Mouse (Mus musculus): ENCODE measurements around the gene Sh2b1. TPM values are rescaled to one million over a fixed set of nuclear protein-coding genes. Genes with fewer than 3 reads are reported as not detected.

Gene Sh2b1
- polyA plus RNA-seq, 1 experiment from 2014 or later: 42.2 TPM

DNA sequence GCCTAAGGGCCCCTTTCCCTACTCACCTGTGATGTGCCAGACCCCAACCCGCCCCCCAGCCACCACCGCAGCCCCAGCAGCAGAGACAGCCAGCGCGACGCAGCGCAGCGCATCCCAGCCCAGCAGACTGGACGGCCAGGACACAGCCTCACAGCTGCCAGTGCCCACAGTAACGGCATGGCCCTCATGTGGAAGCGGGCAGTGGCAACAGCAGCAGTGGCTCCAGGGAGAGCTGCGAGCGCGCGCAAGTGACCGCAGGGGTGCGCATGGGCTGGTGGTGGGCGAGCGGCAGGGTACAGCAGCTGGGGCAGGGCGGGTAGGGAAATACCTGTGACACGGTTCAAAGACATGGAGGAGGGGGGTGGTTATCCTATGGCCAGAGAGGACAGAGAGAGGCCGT is 29.0 kb downstream of the Sh2b1 start:
- Histone ChIP-seq H3K27ac (ENCODE audit: low read length) (no peak overlapping the region), H3K36me3 (ENCODE audit: control insufficient read depth, insufficient read depth, low read length) (peaks cover 30% of the 10 kb centered on the region), H3K4me2 (replicated peaks; ENCODE audit: low read depth, low read length) (no peak overlapping the region), H3K9me3 (ENCODE audit: control insufficient read depth, low read depth, low read length) (no peaks in the 10 kb centered on the region), H3K4me1 (ENCODE audit: control insufficient read depth, insufficient read depth, low read length) (no peaks in the 10 kb centered on the region), H3K27me3 (ENCODE audit: control insufficient read depth, insufficient read depth, low read length) (no peaks in the 10 kb centered on the region), H3K4me3 (ENCODE audit: low read depth, low read length) (no peak overlapping the region), H3K9ac (replicated peaks; ENCODE audit: low read depth, low read length) (no peak overlapping the region)
- no peak for ATAC-seq (ENCODE audit: insufficient number of reproducible peaks, insufficient read depth, low FRiP score, low read depth)
- 93% methylated on average over 21 of the region's 21 CpGs for WGBS

DNA sequence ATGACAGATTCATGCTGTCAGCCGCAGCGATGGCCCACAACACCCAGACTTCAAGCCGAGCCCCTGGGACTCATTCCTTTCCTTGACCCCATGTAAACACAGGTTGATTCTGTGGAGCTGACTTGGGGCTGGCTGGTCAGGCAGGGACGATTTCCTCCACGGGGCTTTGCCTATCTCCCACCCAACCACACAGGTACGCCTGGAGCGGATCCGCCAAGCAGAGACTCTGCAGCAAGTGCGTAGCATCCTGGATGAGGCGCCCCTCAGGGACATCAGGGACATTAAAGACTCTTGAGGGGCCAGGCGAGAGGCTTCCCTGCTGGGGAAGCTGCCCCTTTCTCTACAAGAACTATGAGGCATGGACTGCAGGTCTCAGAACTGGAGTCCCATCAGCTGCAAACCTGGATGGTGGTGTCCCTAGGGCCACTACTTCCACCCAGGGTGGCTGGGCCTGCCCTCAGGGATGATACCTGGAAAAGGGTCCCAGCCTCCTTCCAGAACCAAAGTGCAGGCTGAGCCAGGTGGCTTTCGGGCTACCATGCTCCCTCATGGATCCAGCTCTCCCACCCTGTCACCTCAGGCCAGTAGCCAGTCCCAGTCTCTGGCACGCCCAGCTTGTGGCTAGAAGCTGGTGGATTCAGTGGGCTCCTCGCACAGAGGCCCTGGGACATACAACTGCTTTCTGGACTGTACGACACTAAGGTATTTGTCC is 30.0 kb downstream of the Sh2b1 start:
- ATAC-seq (ENCODE audit: insufficient number of reproducible peaks, insufficient read depth, low FRiP score, low read depth): no peak
- Histone ChIP-seq H3K4me2 (replicated peaks; ENCODE audit: low read depth, low read length) (no peak overlapping the region), H3K9ac (replicated peaks; ENCODE audit: low read depth, low read length) (no peak overlapping the region), H3K4me3 (ENCODE audit: low read depth, low read length) (no peak overlapping the region), H3K36me3 (ENCODE audit: control insufficient read depth, insufficient read depth, low read length) (peaks cover 30% of the 10 kb centered on the region), H3K4me1 (ENCODE audit: control insufficient read depth, insufficient read depth, low read length) (no peaks in the 10 kb centered on the region), H3K27ac (ENCODE audit: low read length) (no peak overlapping the region), H3K9me3 (ENCODE audit: control insufficient read depth, low read depth, low read length) (no peaks in the 10 kb centered on the region), H3K27me3 (ENCODE audit: control insufficient read depth, insufficient read depth, low read length) (no peaks in the 10 kb centered on the region)
- 91% methylated on average over 15 of the region's 15 CpGs for WGBS

DNA sequence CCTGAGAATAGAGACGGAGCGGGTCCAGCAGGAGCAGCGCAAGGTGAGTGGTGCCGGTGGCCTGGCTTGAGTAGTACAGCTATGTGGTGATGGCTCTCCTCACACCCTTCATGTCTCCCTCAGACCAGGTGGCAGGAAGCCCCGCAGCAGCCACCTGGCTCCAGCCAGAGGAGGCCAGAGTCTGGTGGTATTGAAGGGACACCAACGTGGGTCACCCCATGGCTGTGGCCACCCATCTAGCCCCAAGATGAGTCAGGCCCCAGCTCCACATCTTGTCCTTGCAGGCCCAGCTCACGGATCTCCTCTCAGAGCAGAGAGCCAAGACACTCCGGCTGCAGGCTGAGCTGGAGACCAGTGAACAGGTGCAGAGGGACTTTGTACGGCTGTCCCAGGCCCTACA is 30.7 kb downstream of the Sh2b1 start:
- H3K9ac ChIP-seq (replicated peaks; ENCODE audit: low read depth, low read length): no peak overlapping the region
- no peak overlapping the region for H3K27ac ChIP-seq (ENCODE audit: low read length)
- peaks cover 30% of the 10 kb centered on the region for H3K36me3 ChIP-seq (ENCODE audit: control insufficient read depth, insufficient read depth, low read length)
- ATAC-seq (ENCODE audit: insufficient number of reproducible peaks, insufficient read depth, low FRiP score, low read depth): no peak
- H3K27me3 ChIP-seq (ENCODE audit: control insufficient read depth, insufficient read depth, low read length): no peaks in the 10 kb centered on the region
- 91% methylated on average over 9 of the region's 9 CpGs for WGBS
- no peaks in the 10 kb centered on the region for H3K4me1 ChIP-seq (ENCODE audit: control insufficient read depth, insufficient read depth, low read length)
- no peak overlapping the region for H3K4me2 ChIP-seq (replicated peaks; ENCODE audit: low read depth, low read length)
- no peaks in the 10 kb centered on the region for H3K9me3 ChIP-seq (ENCODE audit: control insufficient read depth, low read depth, low read length)
- H3K4me3 ChIP-seq (ENCODE audit: low read depth, low read length): no peak overlapping the region

DNA sequence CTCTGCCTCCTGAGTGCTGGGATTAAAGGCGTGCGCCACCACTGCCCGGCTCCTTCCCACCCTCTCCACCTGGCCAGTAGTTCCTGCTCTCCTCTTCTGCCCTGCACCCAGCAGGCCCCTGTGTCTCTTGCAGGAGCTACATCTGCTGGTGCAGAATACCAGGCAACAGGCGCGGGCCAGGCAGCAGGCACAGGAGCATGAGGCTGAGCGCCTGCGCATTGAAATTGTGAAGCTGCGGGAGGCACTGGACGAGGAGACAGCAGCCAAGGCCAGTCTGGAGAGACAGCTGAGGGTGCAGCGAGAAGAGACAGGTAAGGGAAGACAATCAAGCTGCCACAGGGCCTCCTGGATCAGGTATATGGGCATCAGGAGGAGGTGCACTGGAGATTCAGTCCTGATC is 31.2 kb downstream of the Sh2b1 start:
- Histone ChIP-seq H3K4me3 (ENCODE audit: low read depth, low read length) (no peak overlapping the region), H3K4me1 (ENCODE audit: control insufficient read depth, insufficient read depth, low read length) (no peaks in the 10 kb centered on the region), H3K27ac (ENCODE audit: low read length) (no peak overlapping the region), H3K4me2 (replicated peaks; ENCODE audit: low read depth, low read length) (no peak overlapping the region), H3K27me3 (ENCODE audit: control insufficient read depth, insufficient read depth, low read length) (no peaks in the 10 kb centered on the region), H3K9ac (replicated peaks; ENCODE audit: low read depth, low read length) (no peak overlapping the region), H3K9me3 (ENCODE audit: control insufficient read depth, low read depth, low read length) (no peaks in the 10 kb centered on the region), H3K36me3 (ENCODE audit: control insufficient read depth, insufficient read depth, low read length) (peaks cover 30% of the 10 kb centered on the region)
- WGBS: 95% methylated on average over 10 of the region's 10 CpGs
- no peak for ATAC-seq (ENCODE audit: insufficient number of reproducible peaks, insufficient read depth, low FRiP score, low read depth)

DNA sequence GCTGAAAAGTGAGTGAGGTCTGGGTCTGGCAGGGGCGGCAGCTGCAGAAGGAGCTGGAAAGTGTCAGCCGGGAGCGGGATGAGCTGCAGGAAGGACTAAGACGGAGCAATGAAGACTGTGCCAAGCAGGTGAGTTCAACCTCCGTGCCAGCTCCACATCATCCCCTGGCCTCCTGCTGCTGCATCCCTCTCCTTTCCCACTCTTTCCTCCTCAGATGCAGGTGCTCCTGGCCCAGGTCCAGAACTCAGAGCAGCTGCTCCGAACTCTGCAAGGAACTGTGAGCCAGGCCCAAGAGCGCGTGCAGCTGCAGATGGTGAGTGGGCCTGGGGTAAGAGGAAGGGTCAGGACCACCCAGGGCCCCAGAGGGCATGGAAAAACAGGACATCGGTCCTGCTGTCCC is 35.1 kb downstream of the Sh2b1 start:
- ATAC-seq (ENCODE audit: insufficient number of reproducible peaks, insufficient read depth, low FRiP score, low read depth): no peak
- no peak overlapping the region for H3K27ac ChIP-seq (ENCODE audit: low read length)
- WGBS: 69% methylated on average over 9 of the region's 9 CpGs
- H3K27me3 ChIP-seq (ENCODE audit: control insufficient read depth, insufficient read depth, low read length): no peaks in the 10 kb centered on the region
- no peak overlapping the region for H3K4me2 ChIP-seq (replicated peaks; ENCODE audit: low read depth, low read length)
- H3K9ac ChIP-seq (replicated peaks; ENCODE audit: low read depth, low read length): no peak overlapping the region
- H3K4me1 ChIP-seq (ENCODE audit: control insufficient read depth, insufficient read depth, low read length): no peaks in the 10 kb centered on the region
- peaks cover 11% of the 10 kb centered on the region for H3K36me3 ChIP-seq (ENCODE audit: control insufficient read depth, insufficient read depth, low read length)
- no peak overlapping the region for H3K4me3 ChIP-seq (ENCODE audit: low read depth, low read length)
- H3K9me3 ChIP-seq (ENCODE audit: control insufficient read depth, low read depth, low read length): no peaks in the 10 kb centered on the region

DNA sequence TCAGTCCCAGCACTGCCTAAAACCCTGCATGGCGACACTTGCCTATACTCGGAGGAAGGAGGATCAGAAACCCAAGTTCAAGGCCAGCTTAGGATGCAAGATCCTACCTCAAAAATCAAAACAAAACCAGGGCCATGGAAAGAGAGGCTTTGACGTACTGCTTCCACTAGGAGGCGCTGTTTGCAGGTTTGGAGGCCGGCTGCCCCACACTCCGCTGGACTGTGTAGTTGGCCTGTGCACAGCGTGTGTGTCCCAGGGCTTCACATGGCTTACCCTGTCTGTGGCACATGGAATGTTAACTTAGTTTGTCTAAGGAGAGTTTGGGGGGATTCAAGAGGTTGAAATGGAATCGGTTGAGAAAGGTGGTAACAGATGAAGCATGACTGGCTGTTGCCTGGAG is 38.4 kb downstream of the Sh2b1 start:
- Histone ChIP-seq H3K27ac (ENCODE audit: low read length) (no peak overlapping the region), H3K27me3 (ENCODE audit: control insufficient read depth, insufficient read depth, low read length) (no peaks in the 10 kb centered on the region), H3K36me3 (ENCODE audit: control insufficient read depth, insufficient read depth, low read length) (peaks cover 8% of the 10 kb centered on the region; the same call in 1 of the 2 replicates), H3K4me2 (replicated peaks; ENCODE audit: low read depth, low read length) (no peak overlapping the region), H3K4me1 (ENCODE audit: control insufficient read depth, insufficient read depth, low read length) (no peaks in the 10 kb centered on the region), H3K9me3 (ENCODE audit: control insufficient read depth, low read depth, low read length) (no peaks in the 10 kb centered on the region), H3K4me3 (ENCODE audit: low read depth, low read length) (no peak overlapping the region), H3K9ac (replicated peaks; ENCODE audit: low read depth, low read length) (no peak overlapping the region)
- WGBS: 21% methylated on average over 8 of the region's 8 CpGs
- no peak for ATAC-seq (ENCODE audit: insufficient number of reproducible peaks, insufficient read depth, low FRiP score, low read depth)

DNA sequence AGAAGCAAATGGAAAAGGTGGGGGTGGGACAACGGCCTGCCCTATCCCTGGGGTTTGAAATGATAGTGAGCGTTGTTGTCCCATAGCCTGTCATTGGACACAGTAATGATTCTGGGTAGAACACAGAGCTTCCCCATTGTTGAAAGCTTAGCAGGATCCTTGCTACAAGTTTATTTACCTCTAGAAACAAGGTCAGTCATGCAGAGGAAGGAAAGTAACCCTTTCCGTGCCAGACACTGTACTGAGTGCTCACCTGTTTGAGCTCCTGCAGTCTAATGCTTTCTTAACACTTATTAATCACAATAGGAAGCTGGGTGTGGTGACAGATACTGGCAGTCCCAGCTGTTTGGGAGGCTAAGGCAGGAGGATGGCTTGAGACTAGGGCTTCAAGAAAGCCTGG is 39.4 kb downstream of the Sh2b1 start:
- Histone ChIP-seq H3K9ac (replicated peaks; ENCODE audit: low read depth, low read length) (no peak overlapping the region), H3K4me2 (replicated peaks; ENCODE audit: low read depth, low read length) (no peak overlapping the region), H3K4me3 (ENCODE audit: low read depth, low read length) (no peak overlapping the region), H3K27ac (ENCODE audit: low read length) (no peak overlapping the region), H3K4me1 (ENCODE audit: control insufficient read depth, insufficient read depth, low read length) (no peaks in the 10 kb centered on the region), H3K9me3 (ENCODE audit: control insufficient read depth, low read depth, low read length) (no peaks in the 10 kb centered on the region), H3K36me3 (ENCODE audit: control insufficient read depth, insufficient read depth, low read length) (peaks cover 8% of the 10 kb centered on the region; the same call in 1 of the 2 replicates), H3K27me3 (ENCODE audit: control insufficient read depth, insufficient read depth, low read length) (no peaks in the 10 kb centered on the region)
- no peak for ATAC-seq (ENCODE audit: insufficient number of reproducible peaks, insufficient read depth, low FRiP score, low read depth)
- 79% methylated on average over 3 of the region's 3 CpGs for WGBS

DNA sequence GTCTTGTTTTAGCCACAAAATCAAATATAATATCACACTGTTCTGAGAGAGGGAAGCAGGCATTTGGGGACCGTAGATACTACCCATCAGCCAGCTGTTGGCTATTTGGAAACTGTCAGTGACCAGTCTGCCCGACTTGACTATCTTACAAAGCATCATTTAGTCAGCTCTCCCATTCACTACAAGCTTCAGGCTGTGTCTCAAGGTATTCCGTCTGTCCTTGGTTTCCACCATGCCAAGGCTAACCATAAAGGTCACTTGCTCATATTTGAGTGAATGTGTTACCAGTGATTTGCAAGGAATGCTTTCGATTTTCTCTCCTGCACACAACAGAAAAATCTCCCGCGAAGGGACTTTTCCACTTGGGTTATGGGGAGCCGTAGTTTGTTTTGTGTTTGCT is 40.5 kb downstream of the Sh2b1 start:
- H3K4me1 ChIP-seq (ENCODE audit: control insufficient read depth, insufficient read depth, low read length): peaks cover 4% of the 10 kb centered on the region
- H3K27me3 ChIP-seq (ENCODE audit: control insufficient read depth, insufficient read depth, low read length): no peaks in the 10 kb centered on the region
- H3K27ac ChIP-seq (ENCODE audit: low read length): no peak overlapping the region
- H3K4me2 ChIP-seq (replicated peaks; ENCODE audit: low read depth, low read length): no peak overlapping the region
- H3K9ac ChIP-seq (replicated peaks; ENCODE audit: low read depth, low read length): no peak overlapping the region
- no peaks in the 10 kb centered on the region for H3K9me3 ChIP-seq (ENCODE audit: control insufficient read depth, low read depth, low read length)
- H3K36me3 ChIP-seq (ENCODE audit: control insufficient read depth, insufficient read depth, low read length): peaks cover 8% of the 10 kb centered on the region; the same call in 1 of the 2 replicates
- WGBS: 88% methylated on average over 7 of the region's 7 CpGs
- no peak for ATAC-seq (ENCODE audit: insufficient number of reproducible peaks, insufficient read depth, low FRiP score, low read depth)
- H3K4me3 ChIP-seq (ENCODE audit: low read depth, low read length): no peak overlapping the region

DNA sequence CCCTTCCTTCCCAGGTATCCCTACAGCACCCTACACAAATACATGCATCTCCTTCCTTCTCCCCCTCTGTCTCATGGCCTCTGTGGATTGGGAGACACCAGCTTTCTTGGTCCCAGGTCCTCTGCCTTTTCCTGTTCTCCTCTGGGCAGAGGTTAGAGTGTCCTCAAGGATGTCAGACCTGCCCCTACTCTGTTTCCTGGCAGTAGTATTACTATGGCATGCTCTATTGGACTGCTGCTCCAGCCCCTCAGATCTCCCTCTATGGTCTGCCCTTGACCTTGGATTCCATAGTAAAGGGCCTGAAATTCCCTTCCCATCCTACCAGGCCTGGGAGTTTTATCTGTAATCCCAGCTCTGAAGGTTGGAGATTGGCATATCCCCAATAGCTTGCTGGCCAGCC is 45.1 kb downstream of the Sh2b1 start:
- Histone ChIP-seq H3K4me2 (replicated peaks; ENCODE audit: low read depth, low read length) (peak overlapping the region; percentile 75; the same call in 1 of the 2 replicates), H3K4me1 (ENCODE audit: control insufficient read depth, insufficient read depth, low read length) (peaks cover 10% of the 10 kb centered on the region), H3K9me3 (ENCODE audit: control insufficient read depth, low read depth, low read length) (no peaks in the 10 kb centered on the region; the same call in 1 of the 2 replicates), H3K36me3 (ENCODE audit: control insufficient read depth, insufficient read depth, low read length) (peaks cover 8% of the 10 kb centered on the region; the same call in 1 of the 2 replicates), H3K9ac (replicated peaks; ENCODE audit: low read depth, low read length) (no peak overlapping the region), H3K27ac (ENCODE audit: low read length) (no peak overlapping the region), H3K27me3 (ENCODE audit: control insufficient read depth, insufficient read depth, low read length) (no peaks in the 10 kb centered on the region), H3K4me3 (ENCODE audit: low read depth, low read length) (no peak overlapping the region)
- ATAC-seq (ENCODE audit: insufficient number of reproducible peaks, insufficient read depth, low FRiP score, low read depth): no peak
